Mouse (Mus musculus) stomach, embryonic 16.5 days (tissue): ENCODE measurements around the gene Pex6. TPM values are rescaled to one million over a fixed set of nuclear protein-coding genes. Genes with fewer than 3 reads are reported as not detected.
A peak's percentile ranks its signal among the peaks of the same experiment; 100 is the strongest.
"Not testable (repeated sequence)": the region's sequence is repeated elsewhere in the genome, so short reads cannot be mapped to it uniquely, and the experiment has no call there.

Experiments used
- ATAC-seq: fragments of 200-750 bp; cut with Nextera tagmentation; 2 replicates; pipeline ENCODE4 v1.8.0; 2017; ENCODE audit warnings: moderate number of reproducible peaks, moderate TSS enrichment; ENCODE audit not compliant: insufficient read depth, low FRiP score
- H3K27ac ChIP-seq: fragments of 300-500 bp; sonication (generic); 2 replicates; pipeline ENCODE4 v1.5.1; 2014; ENCODE audit warnings: low read length
- H3K27me3 ChIP-seq: fragments of 300-500 bp; sonication (generic); 2 replicates; pipeline ENCODE4 v1.6.1; 2014; ENCODE audit warnings: low read length, control low read depth, mixed read lengths; ENCODE audit not compliant: control insufficient read depth, insufficient read depth
- H3K36me3 ChIP-seq: fragments of 300-500 bp; sonication (generic); 2 replicates; pipeline ENCODE4 v1.6.1; 2014; ENCODE audit warnings: low read length; ENCODE audit not compliant: control insufficient read depth, insufficient read depth
- H3K4me1 ChIP-seq: fragments of 300-500 bp; sonication (generic); 2 replicates; pipeline ENCODE4 v1.6.1; 2014; ENCODE audit warnings: low read length, control low read depth, mixed read lengths; ENCODE audit not compliant: control insufficient read depth, insufficient read depth
- H3K4me2 ChIP-seq: fragments of 300-500 bp; sonication (generic); 2 replicates; pipeline ENCODE4 v1.6.1; 2014; ENCODE audit warnings: low read depth, low read length, mixed read lengths
- H3K4me3 ChIP-seq: fragments of 300-500 bp; sonication (generic); replicated peaks from 2 replicates; pipeline ENCODE4 v1.5.1; 2014; ENCODE audit warnings: mild to moderate bottlenecking, low read length
- H3K9ac ChIP-seq: fragments of 300-500 bp; sonication (generic); 2 replicates; pipeline ENCODE4 v1.6.1; 2014; ENCODE audit warnings: low read length
- H3K9me3 ChIP-seq: fragments of 300-500 bp; sonication (generic); replicated peaks from 2 replicates; pipeline ENCODE4 v1.6.1; 2016; ENCODE audit warnings: low read length, control low read depth; ENCODE audit not compliant: control insufficient read depth
- WGBS: fragments of 180-500 bp; shearing (Covaris S2); extraction: QIAGEN DNeasy Blood & Tissue Kit; methylation state at CpG from one replicate; pipeline ENCODE4 v1.1.7; 2014; 5-methylcytosine and 5-hydroxymethylcytosine counted together
- polyA plus RNA-seq: library from polyadenylated mRNA; unstranded; fragments of >200 nt; fragmentation: Nextera tagmentation; extraction: Ambion mirVana; gene quantifications from 2 replicates; pipeline ENCODE4 v1.2.1, GENCODE M21; 2015

The Pex6 gene
- polyA plus RNA-seq, 1 experiment from 2014 or later: 15.0 TPM

GRCm38 (mm10) chr17:46758753-46759152, 47.5 kb downstream of the Pex6 start:
- Histone ChIP-seq H3K36me3 (no peaks in the 10 kb centered on the region), H3K4me2 (no peak overlapping the region), H3K9me3 (no peaks in the 10 kb centered on the region), H3K4me1 (no peaks in the 10 kb centered on the region), H3K9ac (no peak overlapping the region), H3K27ac (no peak overlapping the region), H3K4me3 (no peak overlapping the region), H3K27me3 (no peaks in the 10 kb centered on the region)
- 70% methylated on average over 12 of the region's 12 CpGs for WGBS
- no peak for ATAC-seq

GRCm38 (mm10) chr17:46763544-46763943, 52.3 kb downstream of the Pex6 start, which contains the start of gene Ptcra:
Ptcra (minus strand) TSS chr17:46763712.
- Histone ChIP-seq H3K9ac (no peak within 1 kb of the TSS), H3K4me2 (no peak within 1 kb of the TSS), H3K27ac (no peak within 1 kb of the TSS), H3K27me3 (no peaks in the 10 kb centered on the region), H3K36me3 (no peaks in the 10 kb centered on the region), H3K4me1 (no peaks in the 10 kb centered on the region), H3K9me3 (no peaks in the 10 kb centered on the region), H3K4me3 (no peak within 1 kb of the TSS)
- ATAC-seq: 0 out of 2 replicates have a peak, but pooled peaks have one; percentile 17
- 69% methylated on average over 2 of the region's 2 CpGs for WGBS

- H3K4me2 ChIP-seq, ATAC-seq, H3K27ac ChIP-seq, H3K27me3 ChIP-seq, H3K9ac ChIP-seq, H3K36me3 ChIP-seq, H3K4me1 ChIP-seq, H3K9me3 ChIP-seq, H3K4me3 ChIP-seq: not testable (repeated sequence)
- WGBS: 61% methylated on average over 9 of the region's 9 CpGs
These were observed 53.7 kb downstream of the Pex6 start for GRCm38 (mm10) chr17:46764916-46765315.

- Histone ChIP-seq H3K9me3 (no peaks in the 10 kb centered on the region), H3K36me3 (no peaks in the 10 kb centered on the region), H3K4me1 (peaks cover 7% of the 10 kb centered on the region), H3K9ac (no peak overlapping the region), H3K27ac (no peak overlapping the region), H3K4me3 (no peak overlapping the region), H3K4me2 (no peak overlapping the region), H3K27me3 (no peaks in the 10 kb centered on the region)
- no peak for ATAC-seq
- WGBS: 48% methylated on average over 8 of the region's 8 CpGs
These were observed 56.6 kb downstream of the Pex6 start for GRCm38 (mm10) chr17:46767868-46768267.

GRCm38 (mm10) chr17:46770546-46770945, 59.3 kb downstream of the Pex6 start:
- Histone ChIP-seq H3K4me2 (no peak overlapping the region), H3K36me3 (peaks cover 8% of the 10 kb centered on the region; the same call in 1 of the 2 replicates), H3K27me3 (no peaks in the 10 kb centered on the region), H3K27ac (no peak overlapping the region), H3K9ac (no peak overlapping the region), H3K4me3 (no peak overlapping the region), H3K9me3 (no peaks in the 10 kb centered on the region), H3K4me1 (peaks cover 16% of the 10 kb centered on the region)
- ATAC-seq: no peak
- 91% methylated on average over 11 of the region's 11 CpGs for WGBS

GRCm38 (mm10) chr17:46771025-46771424, 59.8 kb downstream of the Pex6 start:
- Histone ChIP-seq H3K4me2 (no peak overlapping the region), H3K27me3 (no peaks in the 10 kb centered on the region), H3K36me3 (peaks cover 8% of the 10 kb centered on the region; the same call in 1 of the 2 replicates), H3K4me3 (no peak overlapping the region), H3K27ac (no peak overlapping the region), H3K9ac (no peak overlapping the region), H3K9me3 (no peaks in the 10 kb centered on the region), H3K4me1 (peaks cover 16% of the 10 kb centered on the region)
- WGBS: 86% methylated on average over 4 of the region's 4 CpGs
- no peak for ATAC-seq

GRCm38 (mm10) chr17:46771616-46772015, 60.4 kb downstream of the Pex6 start:
- peaks cover 9% of the 10 kb centered on the region; the same call in 1 of the 2 replicates for H3K36me3 ChIP-seq
- no peaks in the 10 kb centered on the region for H3K9me3 ChIP-seq
- peak overlapping the region; percentile 79 for H3K4me2 ChIP-seq
- 57% methylated on average over 17 of the region's 17 CpGs for WGBS
- H3K27ac ChIP-seq: peak overlapping the region; percentile 93; the same call in 1 of the 2 replicates
- H3K9ac ChIP-seq: peak overlapping the region; percentile 88
- H3K27me3 ChIP-seq: no peaks in the 10 kb centered on the region
- ATAC-seq: no peak
- H3K4me1 ChIP-seq: peaks cover 16% of the 10 kb centered on the region
- H3K4me3 ChIP-seq: peak overlapping the region; percentile 92

- Histone ChIP-seq H3K9me3 (no peaks in the 10 kb centered on the region), H3K27me3 (no peaks in the 10 kb centered on the region), H3K27ac (peak overlapping the region; percentile 93), H3K36me3 (peaks cover 13% of the 10 kb centered on the region; the same call in 1 of the 2 replicates), H3K9ac (peak overlapping the region; percentile 88), H3K4me1 (peaks cover 16% of the 10 kb centered on the region), H3K4me3 (peak overlapping the region; percentile 92), H3K4me2 (peak overlapping the region; percentile 79)
- ATAC-seq: no peak
- WGBS: 4% methylated on average over 5 of the region's 5 CpGs
These were observed 60.8 kb downstream of the Pex6 start for GRCm38 (mm10) chr17:46772038-46772403.

GRCm38 (mm10) chr17:46772404-46773277, 61.4 kb downstream of the Pex6 start, which contains the start of gene 2310039H08Rik:
2310039H08Rik (plus strand) TSS chr17:46772635.
- under 1% methylated on average over 50 of the region's 50 CpGs for WGBS
- H3K27ac ChIP-seq: peak within 1 kb of the TSS; percentile 93
- peak within 1 kb of the TSS; percentile 79 for H3K4me2 ChIP-seq
- peaks cover 19% of the 10 kb centered on the region; the same call in 1 of the 2 replicates for H3K36me3 ChIP-seq
- H3K9ac ChIP-seq: peak within 1 kb of the TSS; percentile 88
- peak within 1 kb of the TSS; percentile 92 for H3K4me3 ChIP-seq
- ATAC-seq: peak; percentile 89
- H3K9me3 ChIP-seq: no peaks in the 10 kb centered on the region
- H3K27me3 ChIP-seq: no peaks in the 10 kb centered on the region
- H3K4me1 ChIP-seq: peaks cover 16% of the 10 kb centered on the region
